Mouse (Mus musculus): ENCODE measurements around the gene Ebf3. TPM values are rescaled to one million over a fixed set of nuclear protein-coding genes. Genes with fewer than 3 reads are reported as not detected.

Gene Ebf3
- polyA plus RNA-seq (2014; fragmentation: Nextera tagmentation; extraction: Ambion mirVana) = 1.1 and 1.4 TPM in 2 replicates

DNA sequence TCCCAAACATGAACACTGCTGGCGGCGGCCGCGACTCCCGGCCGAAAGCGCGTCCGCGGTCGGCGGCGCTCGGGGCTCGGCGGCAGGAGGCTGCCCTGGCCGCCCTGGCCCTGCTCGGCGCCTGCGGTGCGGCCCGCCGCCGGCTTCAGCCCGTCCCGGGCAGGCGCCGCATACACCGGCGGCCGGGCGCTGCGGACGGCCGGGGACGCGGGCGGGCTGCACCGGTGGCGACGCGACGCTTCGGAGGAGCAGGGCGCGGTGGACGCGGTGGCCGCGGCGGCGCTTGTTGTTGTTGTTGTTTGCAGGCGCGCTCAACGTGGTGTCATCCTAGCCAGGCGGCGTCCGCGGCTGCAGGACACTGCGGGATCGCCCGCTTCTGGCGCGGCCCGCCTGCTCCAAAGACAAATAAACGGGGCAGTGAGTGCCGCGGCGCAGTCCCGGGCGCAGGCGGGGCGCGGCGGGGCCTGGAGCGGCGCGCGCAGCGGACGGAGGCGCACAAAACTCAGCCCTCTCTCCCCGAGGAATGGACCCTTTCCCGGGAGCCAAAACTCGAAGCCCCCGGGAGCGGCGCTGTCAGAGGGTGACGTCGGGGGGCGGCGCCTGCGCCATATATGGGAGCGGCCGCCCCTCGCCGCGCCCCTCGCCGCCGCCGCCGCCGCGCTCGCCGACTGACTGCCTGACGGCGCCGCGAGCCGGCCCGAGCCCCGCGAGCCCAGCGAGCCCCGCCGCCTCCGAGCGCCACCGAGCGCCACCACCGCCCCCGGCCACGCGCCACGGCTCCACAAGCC, at the start of gene Ebf3:
Ebf3 (minus strand) TSS at position 542 of the 788 bp plus-strand sequence.
- Histone ChIP-seq H3K27ac (ENCODE audit: low read depth) (no peak within 1 kb of the TSS), H3K4me3 (ENCODE audit: low read depth, low read length) (peak within 1 kb of the TSS; percentile 53), H3K9ac (ENCODE audit: low read length) (peak within 1 kb of the TSS; percentile 40), H3K36me3 (ENCODE audit: control insufficient read depth, insufficient read depth, low read length) (no peaks in the 10 kb centered on the region), H3K27me3 (replicated peaks; ENCODE audit: control insufficient read depth, insufficient read depth, low read length) (peaks cover 100% of the 10 kb centered on the region), H3K4me1 (replicated peaks; ENCODE audit: control insufficient read depth, insufficient read depth, low read length) (peaks cover 17% of the 10 kb centered on the region), H3K9me3 (ENCODE audit: control insufficient read depth, low read length) (no peaks in the 10 kb centered on the region), H3K4me2 (ENCODE audit: low read length) (peak within 1 kb of the TSS; percentile 94)
- under 1% methylated on average over 116 of the region's 127 CpGs for WGBS
- peak; percentile 90 for DNase-seq (ENCODE audit: low spot score)
- peak; percentile 82 for ATAC-seq (replicated peaks; ENCODE audit: low FRiP score, low TSS enrichment, low read depth)

DNA sequence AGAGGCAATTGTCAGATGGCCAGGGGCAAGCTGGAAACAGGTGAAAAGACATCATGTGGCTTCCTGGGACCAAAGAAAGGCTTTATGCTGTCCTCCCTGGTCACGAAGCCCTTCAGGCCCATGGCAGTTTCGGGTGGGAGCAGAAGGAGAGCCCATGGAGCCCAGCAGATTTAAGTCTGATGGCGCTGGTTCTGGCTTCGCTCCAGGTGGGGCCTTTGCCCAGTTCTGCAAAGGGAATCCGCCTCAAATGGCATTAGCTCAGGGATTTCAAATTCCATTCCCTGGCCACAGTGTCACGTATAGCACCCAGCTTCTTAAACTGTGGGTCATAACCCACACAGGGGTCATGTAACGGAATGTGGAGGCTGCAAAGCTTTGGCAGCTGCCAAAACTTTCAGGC, 32.6 kb upstream of the Ebf3 start:
- Histone ChIP-seq H3K27ac (ENCODE audit: low read depth) (no peak overlapping the region), H3K4me3 (ENCODE audit: low read depth, low read length) (no peak overlapping the region), H3K36me3 (ENCODE audit: control insufficient read depth, insufficient read depth, low read length) (no peaks in the 10 kb centered on the region), H3K27me3 (replicated peaks; ENCODE audit: control insufficient read depth, insufficient read depth, low read length) (no peaks in the 10 kb centered on the region), H3K9ac (ENCODE audit: low read length) (no peak overlapping the region), H3K9me3 (ENCODE audit: control insufficient read depth, low read length) (no peaks in the 10 kb centered on the region), H3K4me1 (replicated peaks; ENCODE audit: control insufficient read depth, insufficient read depth, low read length) (no peaks in the 10 kb centered on the region), H3K4me2 (ENCODE audit: low read length) (no peak overlapping the region)
- WGBS = 70% methylated on average over 7 of the region's 7 CpGs
- no peak for ATAC-seq (replicated peaks; ENCODE audit: low FRiP score, low TSS enrichment, low read depth)
- DNase-seq (ENCODE audit: low spot score) = no peak

- H3K4me1 ChIP-seq (replicated peaks; ENCODE audit: control insufficient read depth, insufficient read depth, low read length) = no peaks in the 10 kb centered on the region
- no peak for DNase-seq (ENCODE audit: low spot score)
- WGBS = 61% methylated on average over 10 of the region's 10 CpGs
Measured at GRCm38 (mm10) chr7:137346068-137346467, 31.8 kb upstream of the Ebf3 start.

GRCm38 (mm10) chr7:137333951-137334350, 19.7 kb upstream of the Ebf3 start:
- 88% methylated on average over 2 of the region's 2 CpGs for WGBS
- Histone ChIP-seq H3K4me2 (ENCODE audit: low read length) (no peak overlapping the region), H3K27me3 (replicated peaks; ENCODE audit: control insufficient read depth, insufficient read depth, low read length) (no peaks in the 10 kb centered on the region), H3K4me3 (ENCODE audit: low read depth, low read length) (no peak overlapping the region), H3K9ac (ENCODE audit: low read length) (no peak overlapping the region), H3K9me3 (ENCODE audit: control insufficient read depth, low read length) (no peaks in the 10 kb centered on the region), H3K27ac (ENCODE audit: low read depth) (no peak overlapping the region), H3K36me3 (ENCODE audit: control insufficient read depth, insufficient read depth, low read length) (no peaks in the 10 kb centered on the region), H3K4me1 (replicated peaks; ENCODE audit: control insufficient read depth, insufficient read depth, low read length) (no peaks in the 10 kb centered on the region)
- DNase-seq (ENCODE audit: low spot score) (no peak), ATAC-seq (replicated peaks; ENCODE audit: low FRiP score, low TSS enrichment, low read depth) (no peak)

More at GRCm38 (mm10) chr7:137346068-137346467, 31.8 kb upstream of the Ebf3 start:
- H3K27ac ChIP-seq (ENCODE audit: low read depth) = no peak overlapping the region
- no peak overlapping the region for H3K4me2 ChIP-seq (ENCODE audit: low read length)
- ATAC-seq (replicated peaks; ENCODE audit: low FRiP score, low TSS enrichment, low read depth) = no peak
- no peak overlapping the region for H3K4me3 ChIP-seq (ENCODE audit: low read depth, low read length)
- no peaks in the 10 kb centered on the region for H3K9me3 ChIP-seq (ENCODE audit: control insufficient read depth, low read length)
- no peaks in the 10 kb centered on the region for H3K36me3 ChIP-seq (ENCODE audit: control insufficient read depth, insufficient read depth, low read length)
- no peak overlapping the region for H3K9ac ChIP-seq (ENCODE audit: low read length)
- no peaks in the 10 kb centered on the region for H3K27me3 ChIP-seq (replicated peaks; ENCODE audit: control insufficient read depth, insufficient read depth, low read length)

DNA sequence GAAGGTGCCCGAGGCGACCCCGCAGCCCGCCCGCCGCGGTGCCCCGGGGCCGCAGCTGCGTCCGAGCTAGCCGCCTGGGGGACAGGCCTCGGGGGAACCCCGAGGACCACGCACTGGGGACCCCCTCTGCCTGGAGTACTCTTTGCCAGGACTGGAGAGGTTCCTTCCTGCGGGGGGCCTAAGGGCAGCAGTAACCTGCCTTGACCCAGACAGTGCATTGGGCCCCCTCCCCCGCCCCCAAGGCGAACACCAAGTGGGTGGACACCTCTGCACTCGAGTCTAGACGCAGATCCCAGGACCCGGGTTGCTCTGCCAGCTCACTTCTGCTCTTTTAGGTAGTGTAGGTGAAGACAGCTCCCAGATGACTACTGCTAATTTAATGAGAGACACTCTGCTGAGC, 8.7 kb upstream of the Ebf3 start:
- Histone ChIP-seq H3K27ac (ENCODE audit: low read depth) (no peak overlapping the region), H3K36me3 (ENCODE audit: control insufficient read depth, insufficient read depth, low read length) (no peaks in the 10 kb centered on the region), H3K4me1 (replicated peaks; ENCODE audit: control insufficient read depth, insufficient read depth, low read length) (peaks cover 14% of the 10 kb centered on the region; the same call in 1 of the 2 replicates), H3K4me2 (ENCODE audit: low read length) (peak overlapping the region; percentile 62), H3K9ac (ENCODE audit: low read length) (no peak overlapping the region), H3K27me3 (replicated peaks; ENCODE audit: control insufficient read depth, insufficient read depth, low read length) (peaks cover 80% of the 10 kb centered on the region), H3K9me3 (ENCODE audit: control insufficient read depth, low read length) (peaks cover 3% of the 10 kb centered on the region; the same call in 1 of the 2 replicates), H3K4me3 (ENCODE audit: low read depth, low read length) (peak overlapping the region; percentile 41)
- 3% methylated on average over 19 of the region's 21 CpGs for WGBS
- DNase-seq (ENCODE audit: low spot score) (no peak), ATAC-seq (replicated peaks; ENCODE audit: low FRiP score, low TSS enrichment, low read depth) (no peak)

GRCm38 (mm10) chr7:137321961-137322784, 7.9 kb upstream of the Ebf3 start:
- H3K36me3 ChIP-seq (ENCODE audit: control insufficient read depth, insufficient read depth, low read length) = no peaks in the 10 kb centered on the region
- H3K9ac ChIP-seq (ENCODE audit: low read length) = no peak overlapping the region
- H3K9me3 ChIP-seq (ENCODE audit: control insufficient read depth, low read length) = peaks cover 3% of the 10 kb centered on the region; the same call in 1 of the 2 replicates
- peak overlapping the region; percentile 62 for H3K4me2 ChIP-seq (ENCODE audit: low read length)
- ATAC-seq (replicated peaks; ENCODE audit: low FRiP score, low TSS enrichment, low read depth) (no peak), DNase-seq (ENCODE audit: low spot score) (peak; percentile 66)
- no peak overlapping the region for H3K27ac ChIP-seq (ENCODE audit: low read depth)
- peaks cover 88% of the 10 kb centered on the region for H3K27me3 ChIP-seq (replicated peaks; ENCODE audit: control insufficient read depth, insufficient read depth, low read length)
- peak overlapping the region; percentile 41 for H3K4me3 ChIP-seq (ENCODE audit: low read depth, low read length)
- under 1% methylated on average over 55 of the region's 72 CpGs for WGBS
- H3K4me1 ChIP-seq (replicated peaks; ENCODE audit: control insufficient read depth, insufficient read depth, low read length) = peaks cover 14% of the 10 kb centered on the region; the same call in 1 of the 2 replicates

DNA sequence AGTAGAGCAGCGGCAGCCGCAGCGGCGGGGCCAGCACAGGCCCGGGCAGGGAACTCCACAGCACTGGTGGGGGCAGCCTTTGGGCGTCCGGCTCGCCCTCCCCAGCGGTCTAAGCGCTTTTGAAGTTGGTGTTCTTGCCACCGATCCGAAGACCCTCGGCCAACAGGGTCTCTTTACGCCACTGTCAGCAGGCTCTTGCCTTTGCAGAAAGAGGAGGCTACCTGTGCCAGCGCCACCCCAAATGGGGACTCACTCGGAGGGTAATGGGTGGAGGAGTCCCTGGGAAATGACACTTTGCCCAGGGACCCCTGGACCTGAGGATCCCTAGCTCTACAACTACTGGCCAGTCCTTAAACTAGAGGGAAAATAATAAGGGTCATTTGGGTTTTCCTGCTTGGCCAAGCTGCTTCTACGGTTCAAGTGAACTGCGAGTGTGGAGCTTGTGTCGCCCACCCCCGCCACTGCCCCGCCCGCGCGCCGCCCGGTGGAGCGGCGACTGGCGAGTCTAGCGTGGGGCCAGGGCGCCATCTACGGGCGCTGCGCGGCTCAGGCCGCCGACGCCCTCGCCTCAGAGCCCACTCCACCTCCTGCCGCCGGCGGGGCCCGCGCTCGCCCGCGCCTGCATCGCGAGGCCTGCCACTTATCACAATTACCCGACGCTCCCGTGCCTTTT, 7.0 kb upstream of the Ebf3 start:
- peak overlapping the region; percentile 41 for H3K4me3 ChIP-seq (ENCODE audit: low read depth, low read length)
- peak overlapping the region; percentile 62 for H3K4me2 ChIP-seq (ENCODE audit: low read length)
- under 1% methylated on average over 52 of the region's 52 CpGs for WGBS
- H3K9ac ChIP-seq (ENCODE audit: low read length) = no peak overlapping the region
- H3K27ac ChIP-seq (ENCODE audit: low read depth) = no peak overlapping the region
- DNase-seq (ENCODE audit: low spot score) (peak; percentile 81), ATAC-seq (replicated peaks; ENCODE audit: low FRiP score, low TSS enrichment, low read depth) (no peak)
- no peaks in the 10 kb centered on the region for H3K36me3 ChIP-seq (ENCODE audit: control insufficient read depth, insufficient read depth, low read length)
- peaks cover 3% of the 10 kb centered on the region; the same call in 1 of the 2 replicates for H3K9me3 ChIP-seq (ENCODE audit: control insufficient read depth, low read length)
- H3K27me3 ChIP-seq (replicated peaks; ENCODE audit: control insufficient read depth, insufficient read depth, low read length) = peaks cover 95% of the 10 kb centered on the region
- H3K4me1 ChIP-seq (replicated peaks; ENCODE audit: control insufficient read depth, insufficient read depth, low read length) = peaks cover 14% of the 10 kb centered on the region; the same call in 1 of the 2 replicates

DNA sequence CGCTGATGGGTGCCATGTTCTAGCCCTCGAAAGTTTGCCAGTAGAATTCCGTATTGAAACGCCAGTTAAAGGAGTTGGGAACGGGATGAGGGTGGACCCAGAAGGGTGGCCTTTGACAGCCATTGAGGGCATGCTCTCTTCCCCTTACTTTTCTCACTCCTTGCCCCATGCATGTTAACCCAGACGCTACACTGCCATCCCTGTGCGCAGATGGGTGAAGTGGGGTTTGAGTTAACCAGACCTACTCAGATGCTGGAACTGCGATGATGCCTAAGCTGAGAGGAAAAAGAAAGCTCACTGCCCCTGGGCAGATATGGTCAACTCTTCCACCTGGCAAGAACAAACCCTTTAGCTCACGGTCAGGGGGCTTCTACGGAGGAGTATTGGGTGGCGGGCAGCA, 6.1 kb upstream of the Ebf3 start:
- 3% methylated on average over 11 of the region's 11 CpGs for WGBS
- DNase-seq (ENCODE audit: low spot score) (no peak), ATAC-seq (replicated peaks; ENCODE audit: low FRiP score, low TSS enrichment, low read depth) (no peak)
- H3K36me3 ChIP-seq (ENCODE audit: control insufficient read depth, insufficient read depth, low read length) = no peaks in the 10 kb centered on the region
- peaks cover 99% of the 10 kb centered on the region for H3K27me3 ChIP-seq (replicated peaks; ENCODE audit: control insufficient read depth, insufficient read depth, low read length)
- no peak overlapping the region for H3K4me3 ChIP-seq (ENCODE audit: low read depth, low read length)
- H3K9me3 ChIP-seq (ENCODE audit: control insufficient read depth, low read length) = no peaks in the 10 kb centered on the region
- peaks cover 14% of the 10 kb centered on the region; the same call in 1 of the 2 replicates for H3K4me1 ChIP-seq (replicated peaks; ENCODE audit: control insufficient read depth, insufficient read depth, low read length)
- no peak overlapping the region for H3K9ac ChIP-seq (ENCODE audit: low read length)
- H3K27ac ChIP-seq (ENCODE audit: low read depth) = no peak overlapping the region
- no peak overlapping the region for H3K4me2 ChIP-seq (ENCODE audit: low read length)

Measured in intestine, embryonic 14.5 days (tissue).